Mouse (Mus musculus) right cerebral cortex, adult 18-20 months (tissue): ENCODE data around the gene Shroom1.

Experiments used
- DNase-seq: peaks from one replicate; pipeline ENCODE4 v3.0.0; 2022; ENCODE audit warnings: mixed read lengths

The Shroom1 gene

GRCm38 (mm10) chr11:53481088-53481730 lies 24.2 kb downstream of the Shroom1 start:
- no peak for DNase-seq

DNA sequence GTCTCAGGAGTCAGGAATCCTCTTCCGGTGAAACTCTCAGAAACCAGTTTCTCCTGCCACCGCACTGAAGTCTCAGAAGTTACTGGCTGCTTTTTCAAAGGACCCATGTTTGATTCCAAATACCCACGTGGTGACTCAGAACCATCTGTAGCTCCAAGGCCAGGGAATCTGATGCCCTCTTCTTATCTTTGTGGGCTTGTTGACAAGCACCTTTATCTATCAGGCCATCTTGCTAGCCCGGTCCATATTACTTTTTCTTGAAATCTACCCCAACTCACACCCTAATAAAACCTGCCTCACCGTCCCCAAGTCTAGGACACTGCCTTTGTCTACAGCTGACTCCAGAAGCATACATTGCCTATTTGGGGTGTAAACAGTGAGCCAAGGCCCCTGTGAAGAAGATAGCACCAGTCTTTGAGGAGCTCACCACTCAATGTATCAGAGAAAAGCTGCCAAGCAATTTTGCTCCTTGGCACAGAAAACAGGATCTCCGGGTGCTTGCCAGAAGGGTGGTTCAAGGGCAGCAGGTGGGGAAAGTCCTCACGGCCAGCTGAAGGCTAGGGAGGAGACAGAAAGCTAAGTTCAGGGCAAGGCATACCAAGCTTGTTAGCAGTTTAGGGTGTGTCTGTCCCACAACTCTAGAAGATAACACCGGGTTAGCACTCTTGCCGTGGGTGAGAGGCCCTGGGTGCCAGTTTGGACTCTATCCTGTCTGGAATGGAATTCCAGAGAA lies 26.3 kb downstream of the Shroom1 start:
- DNase-seq, result no peak

DNA sequence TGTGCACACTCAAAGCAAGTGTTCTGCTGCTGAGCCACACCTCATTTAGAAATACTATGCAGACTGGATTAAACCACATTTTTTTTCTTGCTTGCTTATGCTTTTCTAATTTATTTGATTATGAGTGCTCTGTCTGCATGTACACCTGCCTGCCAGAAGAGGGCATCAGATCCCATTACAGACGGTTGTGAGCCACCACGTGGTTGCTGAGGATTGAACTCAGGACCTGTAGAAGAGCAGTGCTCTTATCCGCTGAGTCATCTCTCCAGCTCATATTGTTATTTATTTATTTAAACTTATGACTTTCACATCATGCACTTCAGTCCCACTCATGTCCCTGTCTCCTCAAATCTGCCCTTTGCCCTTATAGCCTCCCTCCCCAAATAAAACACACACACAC lies 28.7 kb downstream of the Shroom1 start:
- DNase-seq, result no peak

DNA sequence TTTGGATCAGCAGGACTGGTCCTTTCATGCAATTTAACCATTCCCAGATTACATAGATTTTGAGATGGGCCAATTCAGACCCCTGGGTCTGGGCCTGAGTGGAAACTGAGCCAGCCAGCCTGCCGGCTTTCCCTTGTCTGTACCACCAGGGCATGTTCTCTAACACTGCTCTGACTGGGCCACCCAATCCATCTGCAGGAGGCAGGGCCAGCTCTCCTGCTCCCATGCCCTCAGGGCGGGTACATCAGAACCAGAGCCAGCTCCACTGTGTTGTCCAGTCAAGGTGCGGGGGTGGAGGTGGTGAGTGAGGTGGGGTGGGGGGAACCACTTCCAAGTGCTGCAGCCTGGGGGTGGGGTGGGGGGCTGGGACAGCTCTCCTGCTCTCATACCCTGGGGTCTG lies 29.3 kb downstream of the Shroom1 start:
- no peak for DNase-seq

DNA sequence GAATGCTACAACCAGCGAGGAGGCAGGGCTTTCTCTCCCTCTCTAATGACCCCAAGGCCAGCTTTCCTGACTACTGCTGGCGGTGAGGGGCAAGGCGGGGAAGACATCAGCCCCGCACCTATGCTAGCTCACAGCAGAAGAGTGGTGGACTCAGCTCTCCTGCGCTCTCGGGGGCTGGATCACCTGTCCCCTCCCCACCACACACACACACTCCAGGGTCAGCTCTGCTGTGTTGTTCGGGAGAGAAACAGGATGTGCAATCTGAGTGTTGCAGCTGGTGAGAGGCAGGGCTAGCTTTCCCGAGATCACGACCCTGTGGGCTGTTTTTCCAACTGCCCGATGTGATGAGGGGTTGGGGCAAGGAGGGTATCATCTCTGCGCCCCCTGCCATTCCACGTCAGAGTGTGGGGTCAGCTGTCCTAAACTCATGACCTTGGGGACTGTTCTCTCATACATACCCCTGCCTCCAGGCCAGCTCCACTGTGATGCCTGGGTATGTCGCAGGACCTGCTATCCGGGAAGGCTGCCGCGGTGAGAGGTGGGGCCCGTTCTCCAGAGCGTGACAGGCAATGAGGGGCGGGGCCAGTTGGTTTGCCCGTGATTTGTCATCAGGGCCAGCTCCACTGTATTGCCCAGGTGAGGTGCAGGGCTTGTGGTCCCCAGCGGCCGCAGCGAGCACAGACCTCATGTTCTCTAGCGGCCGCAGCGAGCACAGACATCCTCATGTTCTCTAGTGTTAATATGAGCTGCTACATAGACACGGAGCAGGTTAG lies 30.0 kb downstream of the Shroom1 start:
- DNase-seq, result peak; percentile 58

GRCm38 (mm10) chr11:53489007-53489406 lies 32.0 kb downstream of the Shroom1 start:
- DNase-seq, result no peak

GRCm38 (mm10) chr11:53489421-53489820 lies 32.4 kb downstream of the Shroom1 start:
- DNase-seq, result no peak

GRCm38 (mm10) chr11:53491954-53492401 lies 35.0 kb downstream of the Shroom1 start:
- peak; percentile 46 for DNase-seq

GRCm38 (mm10) chr11:53493243-53493955 lies 36.4 kb downstream of the Shroom1 start:
- DNase-seq, result no peak

DNA sequence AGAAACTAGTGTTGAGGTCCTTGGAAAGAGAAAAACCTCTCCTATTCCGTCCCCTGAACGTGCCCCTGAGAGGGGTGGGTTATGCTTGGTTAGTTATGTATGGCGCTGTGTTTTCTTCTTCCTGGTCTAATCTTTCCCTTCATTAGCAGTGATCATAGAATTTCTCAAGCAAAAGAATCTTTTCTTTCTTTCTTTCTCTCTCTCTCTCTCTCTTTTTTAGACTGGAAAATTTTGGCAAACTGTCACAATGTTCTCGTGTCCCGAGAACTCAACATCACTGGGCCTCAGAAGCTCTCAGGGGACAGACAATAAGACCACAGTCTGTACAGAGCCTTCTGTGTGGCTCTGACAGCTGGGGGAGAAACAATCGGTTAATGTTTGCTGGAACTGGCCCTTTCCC lies 38.4 kb downstream of the Shroom1 start:
- no peak for DNase-seq

- peak; percentile 82 for DNase-seq
Measured at GRCm38 (mm10) chr11:53496946-53497345, 39.9 kb downstream of the Shroom1 start.

DNA sequence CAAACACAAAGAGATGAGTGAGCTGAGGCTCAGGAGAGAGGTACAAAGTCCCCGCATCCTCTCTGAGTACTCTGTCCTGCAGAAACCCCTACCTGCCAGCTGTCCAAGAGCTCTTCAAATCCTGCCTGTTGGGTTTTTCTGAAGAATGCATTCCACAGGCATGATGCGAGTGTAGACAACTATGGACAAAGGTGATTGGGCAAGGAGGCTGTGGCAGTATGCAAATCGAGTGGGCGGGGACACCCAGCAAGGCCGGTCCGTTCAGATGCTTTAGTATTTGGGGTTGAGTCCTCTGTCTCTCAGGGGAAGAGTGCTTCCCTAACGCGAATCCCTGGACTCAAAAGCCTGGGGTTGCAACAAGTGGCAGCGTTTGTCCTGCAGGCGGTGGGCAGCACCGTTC lies 43.6 kb downstream of the Shroom1 start:
- no peak for DNase-seq

- DNase-seq, result peak; percentile 69
Measured at GRCm38 (mm10) chr11:53502039-53502765, 45.2 kb downstream of the Shroom1 start.

DNA sequence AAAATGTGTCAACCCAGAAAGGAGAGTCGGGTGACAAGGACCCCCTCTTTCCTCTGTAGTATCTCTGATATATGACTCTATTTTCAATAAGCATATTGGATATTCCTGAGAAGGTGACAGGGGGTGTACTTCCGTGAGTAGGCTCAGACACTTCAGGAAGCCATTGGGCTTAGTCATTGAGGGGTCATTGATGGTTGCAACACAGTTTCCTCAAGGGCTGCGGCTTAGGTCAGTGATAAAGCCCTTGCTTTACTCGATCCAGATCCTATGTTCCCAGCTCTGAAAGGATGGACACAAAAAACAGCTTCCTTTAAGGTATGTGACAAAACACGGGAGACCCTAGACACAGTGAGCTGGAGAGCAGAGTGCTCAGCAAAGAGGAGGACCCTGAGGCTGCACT lies 46.7 kb downstream of the Shroom1 start:
- no peak for DNase-seq

- DNase-seq, result no peak
Measured at GRCm38 (mm10) chr11:53504376-53504775, 47.4 kb downstream of the Shroom1 start.

- DNase-seq, result no peak
Measured at GRCm38 (mm10) chr11:53505026-53505663, 48.1 kb downstream of the Shroom1 start.

- DNase-seq, result no peak
Measured at GRCm38 (mm10) chr11:53507098-53507805, 50.2 kb downstream of the Shroom1 start.

DNA sequence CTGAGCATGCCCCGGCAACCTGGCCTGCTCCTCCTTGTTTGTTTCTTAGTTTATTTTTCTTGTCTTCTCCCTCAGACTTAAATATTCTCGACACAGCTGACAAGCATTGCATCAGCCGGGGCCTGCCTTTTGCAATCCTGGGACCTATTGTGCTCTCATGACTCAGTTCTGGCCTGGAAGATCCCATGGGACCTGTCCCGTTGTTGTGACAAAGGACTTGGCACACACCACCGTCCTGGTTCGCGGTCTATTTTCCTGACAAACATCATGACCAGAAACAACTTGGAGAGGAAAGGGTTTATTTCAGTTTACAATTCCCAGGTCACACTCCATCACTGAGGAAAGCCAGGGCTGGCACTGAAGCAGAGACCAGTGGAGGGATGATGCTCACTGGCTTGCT lies 51.1 kb downstream of the Shroom1 start:
- no peak for DNase-seq

- DNase-seq, result no peak
Measured at GRCm38 (mm10) chr11:53508591-53508990, 51.6 kb downstream of the Shroom1 start.

DNA sequence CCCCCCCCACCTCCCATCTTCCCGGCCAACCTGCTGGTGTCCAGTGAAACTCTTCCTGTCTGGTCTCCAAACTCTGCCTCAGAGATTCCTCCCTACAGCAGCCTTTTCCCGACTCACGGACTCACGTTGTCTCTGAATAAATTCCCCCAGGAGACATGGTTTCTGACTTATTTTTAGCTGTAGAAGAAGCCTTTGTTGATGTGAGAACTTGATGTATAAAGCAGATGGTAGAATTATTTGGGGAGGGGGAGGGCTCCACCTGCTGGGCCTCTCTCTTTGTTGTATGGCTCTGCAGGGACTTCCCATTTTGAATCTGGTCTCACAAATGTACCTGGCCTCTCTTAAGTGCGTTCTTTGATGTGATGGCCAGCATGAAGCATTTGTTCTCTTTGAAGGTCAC lies 53.3 kb downstream of the Shroom1 start:
- no peak for DNase-seq
